Mouse (Mus musculus) heart, embryonic 14.5 days (tissue): ENCODE data around the gene Akr1c13. TPM values are rescaled to one million over a fixed set of nuclear protein-coding genes. Genes with fewer than 3 reads are reported as not detected.
"Not testable (repeated sequence)": the region's sequence is repeated elsewhere in the genome, so short reads cannot be mapped to it uniquely, and the experiment has no call there.

Experiments
- ATAC-seq: fragments of 200-750 bp; cut with Nextera tagmentation; 2 replicates; pipeline ENCODE4 v1.8.0; 2017; ENCODE audit warnings: low read depth, moderate TSS enrichment; ENCODE audit not compliant: insufficient number of reproducible peaks, insufficient read depth, low FRiP score
- H3K27ac ChIP-seq, 2 experiments: fragments of 200-500 bp in 1 of 2; fragments of 300-500 bp in 1 of 2; sonication (generic) in 1 of 2; replicated peaks in 1 of 2; 2 replicates each; pipeline ENCODE4 v1.5.1; 2012 to 2014; ENCODE audit warnings: low read depth in 2 of 2, low read length in 2 of 2, control low read depth in 1 of 2, mild to moderate bottlenecking in 1 of 2, mixed read lengths in 1 of 2; ENCODE audit not compliant: control insufficient read depth in 1 of 2, insufficient read depth in 1 of 2
- H3K27me3 ChIP-seq: fragments of 300-500 bp; sonication (generic); 2 replicates; pipeline ENCODE4 v1.6.1; 2014; ENCODE audit warnings: mild to moderate bottlenecking, low read length, control low read depth; ENCODE audit not compliant: control insufficient read depth, insufficient read depth
- H3K36me3 ChIP-seq: fragments of 300-500 bp; sonication (generic); 2 replicates; pipeline ENCODE4 v1.6.1; 2014; ENCODE audit warnings: mild to moderate bottlenecking, control low read depth, low read length, mixed read lengths; ENCODE audit not compliant: control insufficient read depth, insufficient read depth
- H3K4me1 ChIP-seq, 2 experiments: fragments of 200-500 bp in 1 of 2; fragments of 300-500 bp in 1 of 2; sonication (generic) in 1 of 2; 2 replicates each; pipeline ENCODE4 v1.6.1; 2012 to 2014; ENCODE audit warnings: low read length in 2 of 2, control low read depth in 1 of 2, mixed read lengths in 1 of 2; ENCODE audit not compliant: control insufficient read depth in 2 of 2, insufficient read depth in 2 of 2
- H3K4me2 ChIP-seq: fragments of 300-500 bp; sonication (generic); 2 replicates; pipeline ENCODE4 v1.6.1; 2014; ENCODE audit warnings: mild to moderate bottlenecking, low read length
- H3K4me3 ChIP-seq, 2 experiments: fragments of 200-500 bp in 1 of 2; fragments of 300-500 bp in 1 of 2; sonication (generic) in 1 of 2; 2 replicates each; pipeline ENCODE4 v1.5.1; 2012 to 2014; ENCODE audit warnings: low read length in 2 of 2, mild to moderate bottlenecking in 2 of 2, control low read depth in 1 of 2, low read depth in 1 of 2, moderate library complexity in 1 of 2; ENCODE audit not compliant: control insufficient read depth in 1 of 2, insufficient read depth in 1 of 2
- H3K9ac ChIP-seq: fragments of 300-500 bp; sonication (generic); 2 replicates; pipeline ENCODE4 v1.6.1; 2014; ENCODE audit warnings: mild to moderate bottlenecking, low read length
- H3K9me3 ChIP-seq: fragments of 300-500 bp; sonication (generic); 2 replicates; pipeline ENCODE4 v1.6.1; 2016; ENCODE audit warnings: low read length, control low read depth; ENCODE audit not compliant: control insufficient read depth
- WGBS: fragments of 180-500 bp; shearing (Covaris S2); extraction: QIAGEN DNeasy Blood & Tissue Kit; methylation state at CpG from one replicate; pipeline ENCODE4 v1.1.7; 2014; 5-methylcytosine and 5-hydroxymethylcytosine counted together
- polyA plus RNA-seq: library from polyadenylated mRNA; unstranded; fragments of >200 nt; fragmentation: Nextera tagmentation; extraction: Ambion mirVana; gene quantifications from 2 replicates; pipeline ENCODE4 v1.2.1, GENCODE M21; 2014

The Akr1c13 gene
- polyA plus RNA-seq, 1 experiment from 2014 or later: 2.8 TPM

DNA sequence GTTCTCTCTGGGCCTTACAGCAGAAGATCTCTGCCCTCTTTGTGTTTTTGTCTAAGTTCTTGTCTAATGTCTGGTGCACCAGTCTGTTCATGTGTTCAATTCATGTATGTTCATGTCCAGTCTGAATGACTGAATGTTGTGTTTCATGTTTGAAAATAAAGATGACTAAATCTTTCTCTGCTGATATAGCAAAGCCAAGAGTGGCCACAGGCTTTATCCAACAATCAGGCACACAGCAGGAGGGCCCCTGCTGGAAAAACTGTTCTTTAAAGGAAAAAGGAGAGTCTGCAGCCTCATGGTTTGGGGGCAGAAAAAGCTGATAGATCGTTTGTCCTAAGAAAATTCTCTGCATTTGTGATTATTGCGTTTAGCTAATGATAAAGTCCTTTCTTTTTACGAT is 21.4 kb downstream of the Akr1c13 start:
- Histone ChIP-seq H3K4me1 (no peaks in the 10 kb centered on the region), H3K4me2 (no peak overlapping the region), H3K27me3 (no peaks in the 10 kb centered on the region), H3K4me3 (no peak overlapping the region), H3K36me3 (no peaks in the 10 kb centered on the region), H3K9me3 (no peaks in the 10 kb centered on the region), H3K27ac (no peak overlapping the region), H3K9ac (no peak overlapping the region)
- 52% methylated on average over 3 of the region's 3 CpGs for WGBS
- ATAC-seq: no peak

GRCm38 (mm10) chr13:4215496-4215895 is 24.5 kb downstream of the Akr1c13 start:
- not testable (repeated sequence) for H3K9ac ChIP-seq, H3K36me3 ChIP-seq, H3K4me1 ChIP-seq, H3K27me3 ChIP-seq, H3K4me2 ChIP-seq, H3K27ac ChIP-seq, ATAC-seq, H3K9me3 ChIP-seq, H3K4me3 ChIP-seq
- 54% methylated on average over 1 of the region's 1 CpGs for WGBS

DNA sequence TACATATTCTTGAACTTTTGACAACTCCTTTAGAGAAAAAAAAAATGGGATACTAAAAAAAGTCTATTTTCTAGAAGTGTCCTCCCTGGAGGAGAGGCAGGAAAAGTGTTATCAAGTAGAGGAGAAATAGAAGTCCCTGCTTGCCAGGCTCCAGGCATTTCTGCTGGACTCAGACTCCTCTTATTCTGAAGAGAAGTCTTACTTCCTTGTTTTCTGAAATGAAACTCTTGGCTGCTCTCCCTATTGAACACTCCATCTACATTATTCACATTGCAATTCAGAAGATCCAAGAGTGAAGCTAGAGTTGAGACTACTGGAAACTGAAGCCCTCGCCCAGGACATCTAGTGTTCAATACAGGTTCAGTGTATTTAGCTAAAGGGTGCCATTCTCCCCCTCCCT is 37.5 kb downstream of the Akr1c13 start, which contains the start of gene Akr1c19:
TSS of gene Akr1c19 (plus strand) at position 260 of the 400 bp plus-strand sequence.
- H3K27ac ChIP-seq: 0 out of 4 replicates have a peak within 1 kb of the TSS, but pooled peaks of 1 of the 2 experiments have one; percentile 4
- WGBS: 50% methylated on average over 1 of the region's 1 CpGs
- H3K36me3 ChIP-seq: no peaks in the 10 kb centered on the region
- H3K4me1 ChIP-seq: no peaks in the 10 kb centered on the region; a peak in 1 of 4 replicates
- no peak within 1 kb of the TSS; the same call in 1 of the 2 replicates for H3K4me2 ChIP-seq
- no peak within 1 kb of the TSS for H3K4me3 ChIP-seq
- no peak for ATAC-seq
- no peak within 1 kb of the TSS for H3K9ac ChIP-seq
- H3K27me3 ChIP-seq: no peaks in the 10 kb centered on the region
- H3K9me3 ChIP-seq: no peaks in the 10 kb centered on the region

DNA sequence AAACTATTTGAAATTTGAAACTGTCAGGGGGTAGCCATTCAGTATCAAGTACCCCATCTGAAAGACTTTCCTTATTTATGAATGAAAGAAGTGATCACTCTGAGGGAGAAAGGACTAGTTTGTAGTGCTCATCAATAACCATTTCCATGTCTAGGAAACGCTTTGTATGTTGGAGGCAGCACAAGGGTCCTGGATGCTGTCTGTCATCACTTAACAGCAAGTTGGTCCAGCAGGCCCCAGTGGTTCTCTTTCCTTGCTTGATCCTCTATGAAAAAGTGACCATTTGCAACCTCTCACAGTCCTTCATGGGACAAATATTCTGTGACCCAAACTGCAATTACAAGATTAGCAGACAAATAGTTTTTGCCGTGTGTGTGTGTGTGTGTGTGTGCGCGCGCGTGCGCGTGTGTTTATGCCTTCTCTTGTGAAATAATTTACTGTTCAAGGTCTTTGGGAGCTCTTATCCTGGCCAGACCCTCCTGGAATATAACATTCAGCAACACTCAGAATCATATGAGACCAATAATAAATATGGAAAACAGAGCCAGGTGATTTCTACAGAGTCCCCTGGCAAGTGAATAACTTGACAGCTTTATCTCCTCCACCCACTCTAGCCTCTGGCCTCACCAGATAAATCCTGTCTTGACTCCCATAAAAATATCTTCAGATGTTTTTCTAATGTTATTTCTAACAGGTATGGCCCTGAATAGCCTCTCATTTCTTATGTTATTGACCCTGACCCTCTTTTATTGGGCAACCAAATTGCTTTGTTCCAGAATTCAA is 40.1 kb downstream of the Akr1c13 start:
- ATAC-seq: no peak

DNA sequence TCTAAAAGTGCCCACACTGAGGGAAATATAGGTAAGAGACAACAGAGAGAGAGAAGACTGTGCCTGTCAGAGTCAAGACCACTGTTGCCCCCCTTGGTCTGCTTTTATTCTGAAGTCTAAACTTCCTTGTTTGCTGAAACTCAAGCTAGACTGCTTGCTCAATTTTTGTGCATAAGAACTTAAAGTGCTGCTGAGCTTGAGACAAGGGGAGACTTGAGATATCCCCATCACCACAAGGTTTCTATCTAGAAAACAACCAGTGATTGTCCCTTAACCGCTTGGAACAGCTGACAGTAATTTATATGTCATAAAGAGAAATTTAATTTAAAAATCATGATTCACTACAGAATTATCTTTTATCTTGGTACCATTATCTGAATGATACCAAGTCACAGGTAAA is 42.2 kb downstream of the Akr1c13 start:
- H3K36me3 ChIP-seq: no peaks in the 10 kb centered on the region
- ATAC-seq: no peak
- no peak overlapping the region for H3K4me2 ChIP-seq
- H3K27me3 ChIP-seq: no peaks in the 10 kb centered on the region
- no peak overlapping the region for H3K4me3 ChIP-seq
- WGBS: 78% methylated on average over 1 of the region's 1 CpGs
- H3K4me1 ChIP-seq: no peaks in the 10 kb centered on the region; a peak in 1 of 4 replicates
- no peak overlapping the region for H3K27ac ChIP-seq
- H3K9me3 ChIP-seq: no peaks in the 10 kb centered on the region
- H3K9ac ChIP-seq: no peak overlapping the region

More for the DNA sequence above, 40.1 kb downstream of the Akr1c13 start:
- no peak overlapping the region for H3K27ac ChIP-seq
- H3K9me3 ChIP-seq: no peaks in the 10 kb centered on the region
- no peaks in the 10 kb centered on the region; a peak in 1 of 4 replicates for H3K4me1 ChIP-seq
- WGBS: 79% methylated on average over 8 of the region's 8 CpGs
- no peak overlapping the region for H3K4me3 ChIP-seq
- H3K36me3 ChIP-seq: no peaks in the 10 kb centered on the region
- no peaks in the 10 kb centered on the region for H3K27me3 ChIP-seq
- H3K4me2 ChIP-seq: no peak overlapping the region
- no peak overlapping the region for H3K9ac ChIP-seq

- WGBS: 68% methylated on average over 3 of the region's 3 CpGs
- H3K36me3 ChIP-seq: no peaks in the 10 kb centered on the region
- H3K9ac ChIP-seq: no peak overlapping the region
- H3K4me3 ChIP-seq: no peak overlapping the region
- no peak overlapping the region for H3K27ac ChIP-seq
- ATAC-seq: no peak
- H3K4me2 ChIP-seq: no peak overlapping the region
- no peaks in the 10 kb centered on the region for H3K27me3 ChIP-seq
- no peaks in the 10 kb centered on the region for H3K9me3 ChIP-seq
- H3K4me1 ChIP-seq: no peaks in the 10 kb centered on the region; a peak in 1 of 4 replicates
Measured at GRCm38 (mm10) chr13:4233536-4234172, 42.7 kb downstream of the Akr1c13 start.

DNA sequence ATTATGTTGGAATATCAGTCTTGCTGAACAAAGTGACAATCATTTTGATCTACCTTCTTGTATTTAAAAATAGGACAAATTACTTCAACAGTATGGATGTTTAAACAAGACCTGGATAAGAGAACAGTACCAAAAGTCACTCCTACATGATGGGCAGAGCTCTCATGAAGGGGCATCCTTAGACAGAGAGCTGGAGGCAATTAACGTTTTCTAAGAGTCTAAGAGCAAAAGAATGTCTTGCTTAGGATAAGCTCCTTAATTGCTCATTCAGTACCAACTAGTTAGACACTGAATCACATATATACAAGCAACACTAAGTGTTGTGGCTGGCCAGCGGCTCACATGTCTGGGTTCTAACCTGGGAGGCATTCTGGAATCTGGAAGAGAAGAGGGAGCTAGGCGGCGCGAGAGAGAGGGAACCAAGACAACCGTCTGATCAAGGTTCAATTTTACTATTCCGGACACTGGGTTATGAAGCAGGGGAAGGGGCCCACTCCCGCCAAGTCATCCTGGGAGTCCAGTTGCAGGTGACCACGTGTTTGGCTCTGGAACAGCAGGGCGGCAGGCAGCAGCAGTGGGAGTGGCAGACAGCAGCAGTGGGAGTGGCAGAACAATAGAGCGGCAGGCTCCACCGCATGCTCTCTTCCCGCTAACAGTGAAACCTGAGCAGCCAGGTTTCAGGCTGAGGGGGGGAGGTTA is 54.1 kb downstream of the Akr1c13 start:
- H3K9ac ChIP-seq: peak overlapping the region; percentile 36; the same call in 1 of the 2 replicates
- no peak overlapping the region for H3K27ac ChIP-seq
- WGBS: 2% methylated on average over 13 of the region's 13 CpGs
- peak overlapping the region; percentile 30 to 39 for H3K4me3 ChIP-seq
- no peaks in the 10 kb centered on the region for H3K9me3 ChIP-seq
- H3K27me3 ChIP-seq: no peaks in the 10 kb centered on the region
- peak overlapping the region; percentile 66 for H3K4me2 ChIP-seq
- ATAC-seq: peak; percentile 78
- H3K36me3 ChIP-seq: no peaks in the 10 kb centered on the region
- H3K4me1 ChIP-seq: no peaks in the 10 kb centered on the region
